Mouse (Mus musculus) embryonic facial prominence, embryonic 11.5 days (tissue): ENCODE data around the gene Foxred1. TPM values are rescaled to one million over a fixed set of nuclear protein-coding genes. Genes with fewer than 3 reads are reported as not detected.

Source experiments
- ATAC-seq: fragments of 200-750 bp; cut with Nextera tagmentation; replicated peaks from 2 replicates; pipeline ENCODE4 v1.8.0; 2017; ENCODE audit warnings: low read depth; ENCODE audit not compliant: insufficient number of reproducible peaks, low FRiP score, low TSS enrichment
- DNase-seq: peaks from one replicate; pipeline ENCODE4 v3.0.0-alpha.2; 2015; ENCODE audit warnings: low spot score
- H3K27ac ChIP-seq: fragments of 300-500 bp; sonication (generic); replicated peaks from 2 replicates; pipeline ENCODE4 v1.5.1; 2014; ENCODE audit warnings: mild to moderate bottlenecking, low read depth, low read length, control low read depth
- H3K27me3 ChIP-seq: fragments of 300-500 bp; sonication (generic); 2 replicates; pipeline ENCODE4 v1.6.1; 2014; ENCODE audit warnings: mild to moderate bottlenecking, low read length, moderate library complexity, mixed read lengths; ENCODE audit not compliant: control insufficient read depth, insufficient read depth
- H3K36me3 ChIP-seq: fragments of 300-500 bp; sonication (generic); replicated peaks from 2 replicates; pipeline ENCODE4 v1.6.1; 2014; ENCODE audit warnings: low read depth, mild to moderate bottlenecking, low read length, moderate library complexity, mixed read lengths; ENCODE audit not compliant: control insufficient read depth, insufficient read depth
- H3K4me1 ChIP-seq: fragments of 300-500 bp; sonication (generic); 2 replicates; pipeline ENCODE4 v1.6.1; 2014; ENCODE audit warnings: low read length, mixed read lengths; ENCODE audit not compliant: control insufficient read depth, insufficient read depth
- H3K4me2 ChIP-seq: fragments of 300-500 bp; sonication (generic); 2 replicates; pipeline ENCODE4 v1.6.1; 2014; ENCODE audit warnings: low read depth, mild to moderate bottlenecking, control low read depth, low read length, moderate library complexity
- H3K4me3 ChIP-seq: fragments of 300-500 bp; sonication (generic); 2 replicates; pipeline ENCODE4 v1.5.1; 2014; ENCODE audit warnings: low read depth, low read length, control low read depth
- H3K9ac ChIP-seq: fragments of 300-500 bp; sonication (generic); replicated peaks from 2 replicates; pipeline ENCODE4 v1.6.1; 2014; ENCODE audit warnings: mild to moderate bottlenecking, control low read depth, low read length
- H3K9me3 ChIP-seq: fragments of 300-500 bp; sonication (generic); replicated peaks from 2 replicates; pipeline ENCODE4 v1.6.1; 2016; ENCODE audit warnings: mild to moderate bottlenecking, low read length, inconsistent platforms, mixed read lengths; ENCODE audit not compliant: control insufficient read depth
- WGBS: fragments of 180-500 bp; shearing (Covaris S2); extraction: QIAGEN DNeasy Blood & Tissue Kit; methylation state at CpG from one replicate; pipeline ENCODE4 v1.1.7; 2014; 5-methylcytosine and 5-hydroxymethylcytosine counted together
- polyA plus RNA-seq: library from polyadenylated mRNA; unstranded; fragments of >200 nt; fragmentation: Nextera tagmentation; extraction: Ambion mirVana; gene quantifications from 2 replicates; pipeline ENCODE4 v1.2.1, GENCODE M21; 2014

The Foxred1 gene
- polyA plus RNA-seq, 1 experiment from 2014 or later, result 28.7 TPM

DNA sequence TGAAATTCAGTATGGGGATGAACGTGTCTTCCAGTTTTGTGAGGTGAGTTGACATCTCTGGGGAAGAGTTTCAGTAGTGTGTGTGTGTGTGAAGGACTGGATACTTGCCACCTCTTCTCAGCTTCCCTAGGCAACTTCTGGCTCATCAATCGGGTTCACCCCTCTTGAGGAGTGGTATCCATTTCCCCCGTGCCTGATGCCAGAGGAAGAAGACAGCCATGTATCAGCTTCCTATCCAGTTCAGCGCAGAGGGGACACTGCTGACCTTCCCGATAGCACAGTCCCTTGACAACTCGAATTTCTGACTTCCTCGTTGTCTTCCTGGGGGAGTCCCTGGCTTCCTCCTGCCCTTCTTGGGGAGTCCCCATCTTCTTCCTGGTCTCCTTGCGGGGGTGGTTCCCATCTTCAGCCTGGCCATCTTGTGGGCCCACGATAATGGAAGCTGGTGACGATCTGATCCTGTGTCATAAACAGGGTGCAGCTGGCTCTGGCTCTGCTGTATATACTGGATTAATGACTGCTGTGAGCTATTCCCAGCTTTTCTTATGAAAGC, 23.4 kb downstream of the Foxred1 start:
- WGBS, result 89% methylated on average over 10 of the region's 10 CpGs
- H3K4me2 ChIP-seq, result no peak overlapping the region
- H3K4me3 ChIP-seq, result no peak overlapping the region
- no peaks in the 10 kb centered on the region; the same call in 1 of the 2 replicates for H3K36me3 ChIP-seq
- no peak for ATAC-seq
- H3K27me3 ChIP-seq, result no peaks in the 10 kb centered on the region
- no peak for DNase-seq
- H3K27ac ChIP-seq, result no peak overlapping the region
- no peaks in the 10 kb centered on the region for H3K9me3 ChIP-seq
- no peaks in the 10 kb centered on the region for H3K4me1 ChIP-seq
- H3K9ac ChIP-seq, result no peak overlapping the region

DNA sequence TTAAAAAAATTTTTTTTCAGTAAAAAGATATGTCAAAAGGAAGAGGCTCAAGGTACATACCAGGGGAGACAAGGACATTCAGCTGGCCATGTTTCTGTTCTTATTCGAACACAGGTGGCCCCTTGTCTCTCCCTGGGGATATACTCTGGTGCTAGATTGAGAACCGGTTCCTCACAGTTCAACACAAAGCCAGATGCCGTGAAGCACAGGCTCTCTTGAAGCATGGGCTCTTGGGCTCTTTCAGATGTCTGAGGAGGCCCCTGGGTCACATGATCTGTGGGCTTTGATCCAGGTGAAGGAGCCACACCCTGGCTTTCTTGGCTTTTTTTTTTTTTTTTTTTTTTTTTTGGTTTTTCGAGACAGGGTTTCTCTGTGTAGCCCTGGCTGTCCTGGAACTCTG, 24.4 kb downstream of the Foxred1 start:
- whole genome bisulfite sequencing, result 86% methylated on average over 3 of the region's 4 CpGs

DNA sequence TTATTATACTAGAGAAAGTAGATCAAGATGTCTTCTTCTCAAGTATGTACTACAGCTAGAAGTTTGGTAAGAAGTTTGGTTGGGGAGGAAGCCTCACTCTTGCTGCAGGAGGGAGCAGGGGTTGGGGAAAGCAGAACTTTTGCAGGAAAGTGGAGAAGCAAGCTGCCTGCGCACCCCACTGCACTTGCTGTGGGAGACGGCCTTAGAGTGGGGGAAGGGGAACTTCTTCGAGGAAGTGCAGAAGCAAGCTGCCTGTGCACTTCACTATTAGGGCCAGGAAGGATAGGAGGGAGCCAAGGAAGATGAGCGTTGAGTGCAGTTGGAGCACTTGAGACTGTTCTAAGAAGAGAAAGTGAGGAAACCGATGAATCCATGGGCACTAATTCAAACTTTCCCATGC, 27.5 kb downstream of the Foxred1 start:
- no peak overlapping the region for H3K27ac ChIP-seq
- no peak overlapping the region for H3K4me2 ChIP-seq
- no peaks in the 10 kb centered on the region for H3K36me3 ChIP-seq
- DNase-seq, result no peak
- no peak overlapping the region for H3K9ac ChIP-seq
- H3K4me3 ChIP-seq, result no peak overlapping the region
- no peaks in the 10 kb centered on the region for H3K4me1 ChIP-seq
- WGBS, result 60% methylated on average over 5 of the region's 5 CpGs
- no peak for ATAC-seq
- H3K9me3 ChIP-seq, result no peaks in the 10 kb centered on the region
- H3K27me3 ChIP-seq, result no peaks in the 10 kb centered on the region

More for the DNA sequence above, 24.4 kb downstream of the Foxred1 start:
- DNase-seq (no peak), ATAC-seq (no peak)
- Histone ChIP-seq H3K9me3 (no peaks in the 10 kb centered on the region), H3K4me3 (no peak overlapping the region), H3K9ac (no peak overlapping the region), H3K27me3 (no peaks in the 10 kb centered on the region), H3K4me2 (no peak overlapping the region), H3K27ac (no peak overlapping the region), H3K36me3 (no peaks in the 10 kb centered on the region; the same call in 1 of the 2 replicates), H3K4me1 (no peaks in the 10 kb centered on the region)

DNA sequence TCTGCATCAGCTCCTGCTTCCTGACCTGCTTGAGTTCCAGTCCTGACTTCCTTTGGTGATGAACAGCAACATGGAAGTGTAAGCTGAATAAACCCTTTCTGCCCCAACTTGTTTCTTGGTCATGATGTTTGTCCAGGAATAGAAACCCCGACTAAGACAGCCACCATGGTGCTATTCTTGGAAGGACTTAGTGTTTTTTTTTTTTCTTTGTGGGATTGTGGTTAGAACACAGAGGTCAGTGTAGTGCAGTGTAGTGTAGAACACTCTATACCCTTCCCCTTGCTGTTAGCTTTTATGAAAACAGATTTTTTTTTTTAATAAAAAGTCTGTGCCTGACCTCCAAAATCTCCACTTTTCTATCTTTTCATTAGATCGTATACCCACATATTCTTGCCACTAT, 28.0 kb downstream of the Foxred1 start:
- no peak for ATAC-seq
- Histone ChIP-seq H3K27me3 (no peaks in the 10 kb centered on the region), H3K36me3 (no peaks in the 10 kb centered on the region), H3K4me1 (no peaks in the 10 kb centered on the region), H3K4me2 (no peak overlapping the region), H3K27ac (no peak overlapping the region), H3K9me3 (no peaks in the 10 kb centered on the region), H3K4me3 (no peak overlapping the region), H3K9ac (no peak overlapping the region)
- 88% methylated on average over 2 of the region's 2 CpGs for WGBS
- no peak for DNase-seq

DNA sequence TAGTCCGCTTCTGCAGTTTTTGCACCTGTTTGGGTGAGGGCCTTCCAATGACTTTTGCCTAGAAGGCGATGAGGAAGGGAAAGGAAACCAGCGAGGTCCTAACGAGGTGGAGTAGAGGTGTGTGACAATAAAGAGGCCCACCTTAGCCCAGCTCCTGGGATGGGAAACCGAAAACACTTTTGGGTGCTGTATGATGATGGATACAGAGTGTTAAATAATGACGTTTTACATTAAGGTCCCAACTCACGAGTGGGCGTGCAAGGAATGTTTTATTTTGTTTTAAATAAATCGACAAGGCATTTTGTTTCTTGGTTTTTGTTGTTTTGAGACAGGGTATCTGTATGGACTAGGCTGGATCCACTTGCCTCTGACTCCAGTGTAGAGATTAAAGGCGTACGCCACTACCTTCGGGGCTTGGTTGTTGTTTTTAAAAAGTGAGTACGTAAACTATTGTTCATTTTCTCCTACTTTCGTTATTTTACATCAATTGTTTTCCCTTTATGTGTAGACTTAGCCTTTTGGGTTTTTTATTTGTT, 34.7 kb downstream of the Foxred1 start:
- no peaks in the 10 kb centered on the region for H3K27me3 ChIP-seq
- peak overlapping the region; percentile 8; the same call in 1 of the 2 replicates for H3K4me2 ChIP-seq
- H3K4me1 ChIP-seq, result no peaks in the 10 kb centered on the region
- DNase-seq (no peak), ATAC-seq (0 out of 2 replicates have a peak, but pooled peaks have one; percentile 30)
- peak overlapping the region; percentile 61; the same call in 1 of the 2 replicates for H3K4me3 ChIP-seq
- H3K27ac ChIP-seq, result no peak overlapping the region
- no peaks in the 10 kb centered on the region for H3K9me3 ChIP-seq
- no peak overlapping the region for H3K9ac ChIP-seq
- WGBS, result 51% methylated on average over 14 of the region's 14 CpGs
- no peaks in the 10 kb centered on the region for H3K36me3 ChIP-seq

DNA sequence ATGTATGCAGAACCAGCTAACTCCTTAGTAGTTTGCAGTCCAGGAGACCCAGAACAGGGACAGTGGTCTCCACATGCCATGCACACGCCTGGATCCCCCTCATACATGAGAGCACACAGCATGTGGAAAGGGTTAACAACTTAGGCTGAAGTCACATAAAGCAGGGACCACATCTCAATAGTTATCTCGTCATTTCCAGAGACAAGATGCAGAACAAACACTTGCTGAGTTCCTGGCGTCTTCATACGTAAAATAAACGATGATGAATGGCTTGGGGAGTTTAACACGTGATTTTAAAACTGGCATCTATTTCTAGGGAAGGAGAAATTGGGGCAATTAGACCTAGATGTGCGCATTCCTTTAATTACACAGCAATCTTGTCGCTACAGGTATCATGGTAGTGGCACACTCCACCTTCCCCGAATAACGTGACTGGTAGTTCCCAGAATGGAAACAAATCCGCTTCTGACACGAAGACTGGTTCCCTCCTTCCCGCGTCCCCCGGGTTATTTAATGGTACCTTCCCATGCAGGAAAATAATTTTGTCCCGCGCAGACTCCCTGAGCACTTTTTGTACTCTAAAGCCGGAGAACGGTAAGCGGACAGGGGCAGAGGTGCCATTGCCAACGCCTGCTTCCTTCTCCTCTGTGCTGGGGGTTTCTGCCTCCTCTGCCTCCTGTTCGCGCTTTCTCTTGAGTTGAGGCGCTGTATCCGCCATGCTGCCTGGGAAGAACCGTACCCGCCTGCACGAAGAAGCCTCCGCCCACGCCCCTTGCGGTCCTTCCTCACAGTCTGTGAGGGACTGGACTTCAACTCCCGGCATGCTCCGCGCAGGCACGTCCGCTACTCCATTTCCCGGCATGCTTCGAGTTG, 35.4 kb downstream of the Foxred1 start, which contains the start of gene Dcps:
Gene Dcps (minus strand): TSS at position 811 of the 873 bp plus-strand sequence.
- peak within 1 kb of the TSS; percentile 80 for H3K4me2 ChIP-seq
- peak within 1 kb of the TSS; percentile 61 for H3K4me3 ChIP-seq
- H3K27ac ChIP-seq, result peak within 1 kb of the TSS; percentile 72; the same call in 1 of the 2 replicates
- under 1% methylated on average over 38 of the region's 38 CpGs for WGBS
- ATAC-seq (peak; percentile 98), DNase-seq (peak; percentile 95)
- peak within 1 kb of the TSS; percentile 68 for H3K9ac ChIP-seq
- no peaks in the 10 kb centered on the region for H3K4me1 ChIP-seq
- H3K36me3 ChIP-seq, result no peaks in the 10 kb centered on the region
- no peaks in the 10 kb centered on the region for H3K9me3 ChIP-seq
- H3K27me3 ChIP-seq, result no peaks in the 10 kb centered on the region

DNA sequence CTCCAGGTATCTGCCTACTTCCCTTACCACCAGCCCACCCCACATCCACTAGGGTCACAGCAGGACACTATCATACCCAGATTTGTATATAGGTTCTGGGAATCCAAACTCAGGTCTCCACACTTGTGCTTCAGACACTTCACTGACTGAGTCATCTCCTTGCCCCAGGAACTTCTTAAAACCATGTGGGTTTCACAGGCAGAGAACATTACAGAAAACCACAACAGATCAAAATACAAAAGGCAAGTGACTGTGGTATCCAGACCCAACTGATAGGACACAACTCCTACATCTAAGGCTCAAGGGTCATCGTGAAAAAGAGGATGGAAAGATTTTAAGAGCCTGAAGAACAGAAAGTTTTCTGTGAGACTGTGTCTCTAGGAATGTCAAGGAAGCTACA, 37.5 kb downstream of the Foxred1 start:
- no peak overlapping the region for H3K4me3 ChIP-seq
- H3K9me3 ChIP-seq, result no peaks in the 10 kb centered on the region
- DNase-seq (no peak), ATAC-seq (no peak)
- H3K4me2 ChIP-seq, result no peak overlapping the region
- H3K9ac ChIP-seq, result no peak overlapping the region
- no peaks in the 10 kb centered on the region for H3K4me1 ChIP-seq
- no peak overlapping the region for H3K27ac ChIP-seq
- H3K27me3 ChIP-seq, result no peaks in the 10 kb centered on the region
- no peaks in the 10 kb centered on the region for H3K36me3 ChIP-seq
- 95% methylated on average over 1 of the region's 1 CpGs for WGBS

DNA sequence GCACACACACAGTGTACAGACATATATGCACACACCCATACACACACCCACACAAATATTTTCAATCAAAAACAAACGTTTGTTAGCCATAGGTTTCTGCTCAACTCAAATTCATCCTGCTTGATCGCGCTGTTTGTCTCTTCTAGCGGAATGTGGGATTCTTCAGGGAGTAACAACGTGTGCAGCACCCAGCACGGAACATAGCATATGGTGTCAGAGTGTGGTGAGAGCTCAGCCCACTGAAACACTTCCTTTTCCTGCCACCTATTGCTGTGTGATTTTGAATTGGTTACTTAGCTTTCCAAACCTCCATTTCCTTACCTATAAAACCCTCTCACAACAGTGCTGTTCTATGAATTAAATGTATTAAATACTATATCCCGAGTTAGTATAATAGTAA, 40.8 kb downstream of the Foxred1 start:
- ATAC-seq, result no peak
- H3K4me1 ChIP-seq, result no peaks in the 10 kb centered on the region
- no peaks in the 10 kb centered on the region for H3K36me3 ChIP-seq
- H3K9ac ChIP-seq, result no peak overlapping the region
- no peaks in the 10 kb centered on the region for H3K9me3 ChIP-seq
- H3K27ac ChIP-seq, result no peak overlapping the region
- H3K4me3 ChIP-seq, result no peak overlapping the region
- no peak overlapping the region for H3K4me2 ChIP-seq
- 89% methylated on average over 7 of the region's 7 CpGs for WGBS
- DNase-seq, result no peak
- H3K27me3 ChIP-seq, result no peaks in the 10 kb centered on the region
